Mouse (Mus musculus): Measurements from ENCODE around the gene Gatad2a. TPM values are rescaled to one million over a fixed set of nuclear protein-coding genes. Genes with fewer than 3 reads are reported as not detected.
A peak's percentile ranks its signal among the peaks of the same experiment; 100 is the strongest.

The Gatad2a gene
- polyA plus RNA-seq, 1 experiment from 2014 or later, result 18.9 TPM

DNA sequence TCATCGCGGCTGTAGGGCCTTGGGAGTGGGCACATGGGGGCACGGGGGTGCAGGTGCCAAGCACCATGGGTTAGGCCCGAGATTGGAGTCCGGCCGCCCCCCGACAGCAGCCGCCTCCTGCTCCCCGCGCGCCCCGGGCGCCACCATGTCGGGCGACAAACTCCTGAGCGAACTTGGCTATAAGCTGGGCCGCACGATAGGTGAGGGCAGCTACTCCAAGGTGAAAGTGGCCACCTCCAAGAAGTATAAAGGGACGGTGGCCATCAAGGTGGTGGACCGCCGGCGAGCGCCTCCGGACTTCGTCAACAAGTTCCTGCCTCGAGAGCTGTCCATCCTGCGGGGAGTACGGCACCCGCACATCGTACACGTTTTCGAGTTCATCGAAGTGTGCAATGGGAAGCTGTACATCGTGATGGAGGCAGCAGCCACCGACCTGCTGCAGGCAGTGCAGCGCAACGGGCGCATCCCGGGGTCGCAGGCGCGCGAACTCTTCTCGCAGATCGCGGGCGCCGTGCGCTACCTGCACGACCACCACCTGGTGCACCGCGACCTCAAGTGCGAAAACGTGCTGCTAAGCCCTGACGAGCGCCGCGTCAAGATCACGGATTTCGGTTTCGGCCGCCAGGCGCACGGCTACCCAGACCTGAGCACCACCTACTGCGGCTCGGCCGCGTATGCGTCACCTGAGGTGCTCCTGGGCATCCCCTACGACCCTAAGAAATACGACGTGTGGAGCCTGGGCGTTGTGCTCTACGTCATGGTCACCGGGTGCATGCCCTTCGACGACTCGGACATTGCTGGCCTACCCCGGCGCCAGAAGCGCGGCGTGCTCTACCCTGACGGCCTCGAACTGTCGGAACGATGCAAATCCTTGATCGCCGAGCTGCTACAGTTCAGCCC lies 93.8 kb downstream of the Gatad2a start, which contains the start of the genes Tssk6, Ndufa13 and Yjefn3:
TSS of gene Tssk6 (plus strand) at position 22 of the 900 bp plus-strand sequence.
TSS of gene Ndufa13 (minus strand) at position 396 of the 900 bp plus-strand sequence.
TSS of gene Yjefn3 (minus strand) at position 550 of the 900 bp plus-strand sequence.
- Histone ChIP-seq H3K4me3 (ENCODE audit: low read depth, low read length) (peak within 1 kb of the TSS; percentile 87), H3K9me3 (replicated peaks; ENCODE audit: control insufficient read depth, low read length) (no peaks in the 10 kb centered on the region), H3K27ac (ENCODE audit: low read length) (peak within 1 kb of the TSS; percentile 97), H3K4me2 (ENCODE audit: low read depth, low read length) (peak within 1 kb of the TSS; percentile 100), H3K27me3 (ENCODE audit: control insufficient read depth, insufficient read depth, low read depth, low read length) (no peaks in the 10 kb centered on the region), H3K36me3 (ENCODE audit: control insufficient read depth, insufficient read depth) (no peaks in the 10 kb centered on the region; the same call in 1 of the 2 replicates), H3K9ac (ENCODE audit: low read depth, low read length) (peak within 1 kb of the TSS; percentile 90), H3K4me1 (ENCODE audit: control insufficient read depth, low read depth, low read length) (peaks cover 42% of the 10 kb centered on the region)
- 3% methylated on average over 89 of the region's 89 CpGs for WGBS (ENCODE audit: insufficient replicate concordance)
- ATAC-seq (ENCODE audit: low read depth), result peak; percentile 28

- H3K27ac ChIP-seq (ENCODE audit: low read length), result peak overlapping the region; percentile 97
- peaks cover 49% of the 10 kb centered on the region for H3K4me1 ChIP-seq (ENCODE audit: control insufficient read depth, low read depth, low read length)
- peak overlapping the region; percentile 87 for H3K4me3 ChIP-seq (ENCODE audit: low read depth, low read length)
- no peaks in the 10 kb centered on the region; the same call in 1 of the 2 replicates for H3K36me3 ChIP-seq (ENCODE audit: control insufficient read depth, insufficient read depth)
- no peaks in the 10 kb centered on the region for H3K27me3 ChIP-seq (ENCODE audit: control insufficient read depth, insufficient read depth, low read depth, low read length)
- peak overlapping the region; percentile 90 for H3K9ac ChIP-seq (ENCODE audit: low read depth, low read length)
- ATAC-seq (ENCODE audit: low read depth), result peak; percentile 71
- H3K9me3 ChIP-seq (replicated peaks; ENCODE audit: control insufficient read depth, low read length), result no peaks in the 10 kb centered on the region
- H3K4me2 ChIP-seq (ENCODE audit: low read depth, low read length), result peak overlapping the region; percentile 100
- WGBS (ENCODE audit: insufficient replicate concordance), result under 1% methylated on average over 41 of the region's 41 CpGs
These were observed 94.6 kb downstream of the Gatad2a start for GRCm38 (mm10) chr8:69901484-69902162.

GRCm38 (mm10) chr8:69900895-69901451 lies 95.2 kb downstream of the Gatad2a start:
- Histone ChIP-seq H3K9ac (ENCODE audit: low read depth, low read length) (peak overlapping the region; percentile 90), H3K4me3 (ENCODE audit: low read depth, low read length) (peak overlapping the region; percentile 87), H3K36me3 (ENCODE audit: control insufficient read depth, insufficient read depth) (no peaks in the 10 kb centered on the region; the same call in 1 of the 2 replicates), H3K27me3 (ENCODE audit: control insufficient read depth, insufficient read depth, low read depth, low read length) (no peaks in the 10 kb centered on the region), H3K27ac (ENCODE audit: low read length) (peak overlapping the region; percentile 97), H3K9me3 (replicated peaks; ENCODE audit: control insufficient read depth, low read length) (no peaks in the 10 kb centered on the region), H3K4me2 (ENCODE audit: low read depth, low read length) (peak overlapping the region; percentile 100), H3K4me1 (ENCODE audit: control insufficient read depth, low read depth, low read length) (peaks cover 54% of the 10 kb centered on the region)
- WGBS (ENCODE audit: insufficient replicate concordance), result 6% methylated on average over 12 of the region's 12 CpGs
- no peak for ATAC-seq (ENCODE audit: low read depth)

DNA sequence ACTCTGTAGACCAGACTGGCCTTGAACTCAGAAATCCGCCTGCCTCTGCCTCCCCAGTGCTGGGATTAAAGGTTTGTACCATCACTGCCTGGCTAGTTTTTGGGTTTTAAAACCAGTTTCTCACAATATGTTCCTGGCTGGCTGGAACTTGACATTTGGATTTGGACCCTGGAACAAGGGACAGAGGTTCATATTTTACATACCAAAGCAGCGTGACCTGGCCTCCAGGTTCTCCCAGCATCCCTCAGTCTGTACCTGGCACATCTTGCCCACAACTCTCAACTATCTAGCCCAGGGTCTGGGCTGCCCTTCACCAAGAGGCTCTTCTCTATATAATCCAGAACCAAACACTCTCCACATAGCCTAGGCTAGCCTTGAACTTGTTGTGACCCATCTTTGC lies 96.3 kb downstream of the Gatad2a start:
- Histone ChIP-seq H3K4me1 (ENCODE audit: control insufficient read depth, low read depth, low read length) (peaks cover 54% of the 10 kb centered on the region), H3K9me3 (replicated peaks; ENCODE audit: control insufficient read depth, low read length) (no peaks in the 10 kb centered on the region), H3K9ac (ENCODE audit: low read depth, low read length) (no peak overlapping the region), H3K36me3 (ENCODE audit: control insufficient read depth, insufficient read depth) (no peaks in the 10 kb centered on the region; the same call in 1 of the 2 replicates), H3K4me3 (ENCODE audit: low read depth, low read length) (no peak overlapping the region), H3K27me3 (ENCODE audit: control insufficient read depth, insufficient read depth, low read depth, low read length) (no peaks in the 10 kb centered on the region), H3K4me2 (ENCODE audit: low read depth, low read length) (peak overlapping the region; percentile 100), H3K27ac (ENCODE audit: low read length) (no peak overlapping the region)
- WGBS (ENCODE audit: insufficient replicate concordance), result 75% methylated on average over 2 of the region's 2 CpGs
- ATAC-seq (ENCODE audit: low read depth), result no peak

- Histone ChIP-seq H3K4me2 (ENCODE audit: low read depth, low read length) (no peak overlapping the region), H3K4me3 (ENCODE audit: low read depth, low read length) (no peak overlapping the region), H3K27me3 (ENCODE audit: control insufficient read depth, insufficient read depth, low read depth, low read length) (no peaks in the 10 kb centered on the region), H3K36me3 (ENCODE audit: control insufficient read depth, insufficient read depth) (peaks cover 8% of the 10 kb centered on the region; the same call in 1 of the 2 replicates), H3K4me1 (ENCODE audit: control insufficient read depth, low read depth, low read length) (peaks cover 48% of the 10 kb centered on the region), H3K27ac (ENCODE audit: low read length) (no peak overlapping the region), H3K9ac (ENCODE audit: low read depth, low read length) (no peak overlapping the region), H3K9me3 (replicated peaks; ENCODE audit: control insufficient read depth, low read length) (no peaks in the 10 kb centered on the region)
- 77% methylated on average over 6 of the region's 6 CpGs for WGBS (ENCODE audit: insufficient replicate concordance)
- ATAC-seq (ENCODE audit: low read depth), result no peak
These were observed 98.3 kb downstream of the Gatad2a start for GRCm38 (mm10) chr8:69897857-69898256.

GRCm38 (mm10) chr8:69895772-69896451 lies 100.3 kb downstream of the Gatad2a start:
- H3K4me1 ChIP-seq (ENCODE audit: control insufficient read depth, low read depth, low read length), result peaks cover 36% of the 10 kb centered on the region
- no peak overlapping the region for H3K9ac ChIP-seq (ENCODE audit: low read depth, low read length)
- peaks cover 8% of the 10 kb centered on the region; the same call in 1 of the 2 replicates for H3K36me3 ChIP-seq (ENCODE audit: control insufficient read depth, insufficient read depth)
- H3K9me3 ChIP-seq (replicated peaks; ENCODE audit: control insufficient read depth, low read length), result no peaks in the 10 kb centered on the region
- H3K4me3 ChIP-seq (ENCODE audit: low read depth, low read length), result no peak overlapping the region
- no peaks in the 10 kb centered on the region; the same call in 1 of the 2 replicates for H3K27me3 ChIP-seq (ENCODE audit: control insufficient read depth, insufficient read depth, low read depth, low read length)
- WGBS (ENCODE audit: insufficient replicate concordance), result 73% methylated on average over 4 of the region's 4 CpGs
- no peak overlapping the region for H3K27ac ChIP-seq (ENCODE audit: low read length)
- no peak overlapping the region for H3K4me2 ChIP-seq (ENCODE audit: low read depth, low read length)
- ATAC-seq (ENCODE audit: low read depth), result no peak

- peaks cover 26% of the 10 kb centered on the region for H3K4me1 ChIP-seq (ENCODE audit: control insufficient read depth, low read depth, low read length)
- 70% methylated on average over 6 of the region's 6 CpGs for WGBS (ENCODE audit: insufficient replicate concordance)
- no peak for ATAC-seq (ENCODE audit: low read depth)
- no peak overlapping the region for H3K4me2 ChIP-seq (ENCODE audit: low read depth, low read length)
- H3K9ac ChIP-seq (ENCODE audit: low read depth, low read length), result no peak overlapping the region
- no peaks in the 10 kb centered on the region for H3K9me3 ChIP-seq (replicated peaks; ENCODE audit: control insufficient read depth, low read length)
- peaks cover 8% of the 10 kb centered on the region; the same call in 1 of the 2 replicates for H3K36me3 ChIP-seq (ENCODE audit: control insufficient read depth, insufficient read depth)
- peaks cover 7% of the 10 kb centered on the region for H3K27me3 ChIP-seq (ENCODE audit: control insufficient read depth, insufficient read depth, low read depth, low read length)
- no peak overlapping the region for H3K4me3 ChIP-seq (ENCODE audit: low read depth, low read length)
- no peak overlapping the region for H3K27ac ChIP-seq (ENCODE audit: low read length)
These were observed 101.3 kb downstream of the Gatad2a start for GRCm38 (mm10) chr8:69894836-69895332.

GRCm38 (mm10) chr8:69893863-69894262 lies 102.3 kb downstream of the Gatad2a start:
- WGBS (ENCODE audit: insufficient replicate concordance), result 63% methylated on average over 17 of the region's 17 CpGs
- H3K4me3 ChIP-seq (ENCODE audit: low read depth, low read length), result no peak overlapping the region
- H3K27ac ChIP-seq (ENCODE audit: low read length), result no peak overlapping the region
- no peaks in the 10 kb centered on the region for H3K9me3 ChIP-seq (replicated peaks; ENCODE audit: control insufficient read depth, low read length)
- peaks cover 21% of the 10 kb centered on the region for H3K4me1 ChIP-seq (ENCODE audit: control insufficient read depth, low read depth, low read length)
- H3K4me2 ChIP-seq (ENCODE audit: low read depth, low read length), result no peak overlapping the region
- peak; percentile 33; the same call in 1 of the 2 replicates for ATAC-seq (ENCODE audit: low read depth)
- H3K9ac ChIP-seq (ENCODE audit: low read depth, low read length), result no peak overlapping the region
- peaks cover 17% of the 10 kb centered on the region for H3K27me3 ChIP-seq (ENCODE audit: control insufficient read depth, insufficient read depth, low read depth, low read length)
- peaks cover 8% of the 10 kb centered on the region; the same call in 1 of the 2 replicates for H3K36me3 ChIP-seq (ENCODE audit: control insufficient read depth, insufficient read depth)

Data from liver, embryonic 16.5 days (tissue).